Mouse (Mus musculus): ENCODE data around the gene Gm7324. TPM values are rescaled to one million over a fixed set of nuclear protein-coding genes. Genes with fewer than 3 reads are reported as not detected.
"Not testable (repeated sequence)": the region's sequence is repeated elsewhere in the genome, so short reads cannot be mapped to it uniquely, and the experiment has no call there.

Gm7324 gene
- total RNA-seq (2021): 1 to 10 TPM; 2.7 to 2.8 TPM

GRCm38 (mm10) chr14:43697621-43698020 is at the start of gene Gm7324:
Gene Gm7324, plus strand, starts transcription at chr14:43697828.
- DNase-seq; intact Hi-C loops (cut with DNase I): not testable (repeated sequence)

- intact Hi-C loops (cut with DNase I): not testable (repeated sequence)
Observed at GRCm38 (mm10) chr14:43677099-43677498, 20.5 kb upstream of the Gm7324 start, which contains the start of gene Gm8165. Gene Gm8165, minus strand, starts transcription at chr14:43677199.

GRCm38 (mm10) chr14:43727385-43727784 is 29.8 kb downstream of the Gm7324 start, which contains the start of gene Gm16506:
Gene Gm16506, minus strand, starts transcription at chr14:43727485.
- DNase-seq; intact Hi-C loops (cut with DNase I): not testable (repeated sequence)

More at GRCm38 (mm10) chr14:43677099-43677498, 20.5 kb upstream of the Gm7324 start, which contains the start of gene Gm8165:
- DNase-seq: not testable (repeated sequence)

- DNase-seq; intact Hi-C loops (cut with DNase I): not testable (repeated sequence)
Observed at GRCm38 (mm10) chr14:43747566-43747965, 49.9 kb downstream of the Gm7324 start, which contains the start of gene Gm6526. Gene Gm6526, plus strand, starts transcription at chr14:43747866.

Other genes starting within 250 kb of the Gm7324 start
- gene Gm5799, start 154.3 kb upstream of the Gm7324 start, total RNA-seq (2021): under 1 TPM; 0.34 to 0.74 TPM
- not detected for gene Gm17654, start 118.7 kb upstream of the Gm7324 start, total RNA-seq (2021)
- not detected for gene Gm10375, start 89.8 kb upstream of the Gm7324 start, total RNA-seq (2021)
- gene Gm8165, start 20.6 kb upstream of the Gm7324 start, total RNA-seq (2021): not detected
- gene Gm16506, start 29.7 kb downstream of the Gm7324 start, total RNA-seq (2021): not detected
- gene Gm6526, start 50.0 kb downstream of the Gm7324 start, total RNA-seq (2021): not detected
- gene Gm8180, start 86.9 kb downstream of the Gm7324 start, total RNA-seq (2021): not detected
- gene Ear1, start 177.7 kb downstream of the Gm7324 start, total RNA-seq (2021): not detected
- not detected for gene Ear10, start 225.7 kb downstream of the Gm7324 start, total RNA-seq (2021)
- under 1 TPM; 0.77 to 0.78 TPM for gene Gm8113, start 227.6 kb downstream of the Gm7324 start, total RNA-seq (2021)

Measured in left cerebral cortex, postnatal 4 days (tissue).